Mouse (Mus musculus) kidney, embryonic 15.5 days (tissue): Measurements from ENCODE around the gene Abca9. TPM values are rescaled to one million over a fixed set of nuclear protein-coding genes. Genes with fewer than 3 reads are reported as not detected.

Experiments used
- ATAC-seq: fragments of 200-750 bp; cut with Nextera tagmentation; replicated peaks from 2 replicates; pipeline ENCODE4 v1.8.0; 2017; ENCODE audit warnings: moderate TSS enrichment; ENCODE audit not compliant: low FRiP score
- H3K27ac ChIP-seq: fragments of 300-500 bp; sonication (generic); 2 replicates; pipeline ENCODE4 v1.5.1; 2015; ENCODE audit warnings: mild to moderate bottlenecking, inconsistent platforms
- H3K27me3 ChIP-seq: fragments of 300-500 bp; sonication (generic); 2 replicates; pipeline ENCODE4 v1.6.1; 2015; ENCODE audit warnings: inconsistent platforms
- H3K36me3 ChIP-seq: fragments of 300-500 bp; sonication (generic); 2 replicates; pipeline ENCODE4 v1.6.1; 2015; ENCODE audit warnings: inconsistent platforms
- H3K4me1 ChIP-seq: fragments of 300-500 bp; sonication (generic); 2 replicates; pipeline ENCODE4 v1.6.1; 2015; ENCODE audit warnings: inconsistent platforms
- H3K4me2 ChIP-seq: fragments of 300-500 bp; sonication (generic); 2 replicates; pipeline ENCODE4 v1.6.1; 2015; ENCODE audit warnings: moderate library complexity, mild to moderate bottlenecking, inconsistent platforms
- H3K4me3 ChIP-seq: fragments of 300-500 bp; sonication (generic); replicated peaks from 2 replicates; pipeline ENCODE4 v1.5.1; 2015; ENCODE audit warnings: mild to moderate bottlenecking, inconsistent platforms
- H3K9ac ChIP-seq: fragments of 300-500 bp; sonication (generic); 2 replicates; pipeline ENCODE4 v1.6.1; 2015; ENCODE audit warnings: mild to moderate bottlenecking, inconsistent platforms
- H3K9me3 ChIP-seq: fragments of 300-500 bp; sonication (generic); replicated peaks from 2 replicates; pipeline ENCODE4 v1.6.1; 2016; ENCODE audit warnings: inconsistent platforms
- WGBS: fragments of 180-500 bp; shearing (Covaris S2); methylation state at CpG from one replicate; pipeline ENCODE4 v1.1.7; 2015; ENCODE audit warnings: mixed read lengths; 5-methylcytosine and 5-hydroxymethylcytosine counted together
- polyA plus RNA-seq: library from polyadenylated mRNA; unstranded; fragments of >200 nt; fragmentation: Nextera tagmentation; extraction: Ambion mirVana; gene quantifications from 2 replicates; pipeline ENCODE4 v1.2.1, GENCODE M21; 2015

Gene Abca9
- polyA plus RNA-seq, 1 experiment from 2014 or later = 1.4 TPM

DNA sequence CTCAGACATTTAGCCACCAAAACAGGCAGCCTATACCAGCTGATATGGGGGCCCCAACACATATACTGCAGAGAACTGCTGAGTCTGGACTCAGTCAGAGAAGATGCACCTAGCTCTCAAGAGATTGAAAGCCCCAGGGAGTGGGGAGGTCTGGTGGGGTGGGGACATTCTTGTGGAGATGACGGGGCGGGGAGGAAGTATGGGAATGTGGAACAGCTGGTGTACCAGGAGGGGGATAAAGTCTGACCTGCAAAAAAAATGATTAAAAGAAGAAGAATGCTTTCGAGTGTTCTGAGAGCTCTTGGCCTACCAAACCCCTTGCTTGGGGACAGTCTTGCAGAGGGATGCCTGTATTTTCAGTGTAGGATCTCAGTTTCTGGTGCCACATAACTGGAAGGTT, 114.3 kb downstream of the Abca9 start:
- Histone ChIP-seq H3K27me3 (no peaks in the 10 kb centered on the region), H3K4me2 (no peak overlapping the region), H3K9me3 (no peaks in the 10 kb centered on the region), H3K27ac (no peak overlapping the region), H3K4me3 (no peak overlapping the region), H3K36me3 (no peaks in the 10 kb centered on the region), H3K9ac (no peak overlapping the region), H3K4me1 (no peaks in the 10 kb centered on the region)
- 68% methylated on average over 3 of the region's 3 CpGs for WGBS
- ATAC-seq = no peak

Other genes starting within 250 kb of the Abca9 start
- gene Abca8b, start 172.4 kb downstream of the Abca9 start, polyA plus RNA-seq = 0.47 and 0.63 TPM in 2 replicates
- 0.30 and 0.85 TPM in 2 replicates for gene Abca8a, start 72.2 kb downstream of the Abca9 start, polyA plus RNA-seq
- gene Abca6, start 83.6 kb upstream of the Abca9 start, polyA plus RNA-seq = 0.22 and 0.60 TPM in 2 replicates
- 3.3 and 3.8 TPM in 2 replicates for gene Abca5, start 169.5 kb upstream of the Abca9 start, polyA plus RNA-seq
- 21.9 and 22.9 TPM in 2 replicates for gene Map2k6, start 230.9 kb upstream of the Abca9 start, polyA plus RNA-seq